Mouse (Mus musculus): ENCODE data around the gene Adgrv1. TPM values are rescaled to one million over a fixed set of nuclear protein-coding genes. Genes with fewer than 3 reads are reported as not detected.

Gene Adgrv1
- total and polyA plus RNA-seq, 3 experiments: 0.17 to 0.44 (median 0.27) TPM

DNA sequence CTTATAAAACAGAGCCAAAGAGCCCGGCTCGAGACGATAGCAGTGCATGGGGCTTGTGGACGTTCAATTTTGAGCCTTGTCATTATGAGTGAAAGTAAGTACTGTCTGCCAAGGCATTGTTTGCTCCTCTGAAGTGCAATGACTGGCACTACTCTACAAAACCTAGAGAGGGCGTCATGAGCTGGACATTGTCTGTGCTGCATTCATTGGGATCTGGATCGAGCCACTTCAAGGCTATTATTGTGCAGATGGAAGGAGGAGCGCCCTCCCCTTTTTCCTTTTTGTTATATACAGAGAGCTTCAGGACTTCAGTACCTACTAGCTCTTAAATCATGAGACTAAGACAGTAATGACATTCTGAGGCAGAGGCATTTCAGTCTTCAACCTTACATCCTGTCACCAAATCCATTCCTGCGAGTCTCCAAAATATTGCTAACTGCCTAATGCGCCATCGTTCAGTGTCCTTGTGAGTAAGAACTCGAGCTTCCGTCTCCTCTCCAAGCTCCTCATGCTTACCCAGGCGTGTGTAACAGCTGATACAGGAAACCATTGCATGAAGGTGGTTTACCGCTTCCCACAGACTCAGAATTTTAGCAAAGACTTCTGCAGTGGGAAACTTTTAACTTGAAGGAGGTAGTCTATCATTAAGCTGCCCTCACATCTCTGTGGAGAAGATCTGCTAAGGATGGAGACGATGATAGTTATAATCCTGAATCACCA is 285.5 kb downstream of the Adgrv1 start:
- no peak overlapping the region for H3K4me2 ChIP-seq (ENCODE audit: insufficient read depth, low read depth, poor library complexity, severe bottlenecking)
- peaks cover 0 to 4% of the 10 kb centered on the region in 2 experiments; a peak in 1 of 4 replicates for H3K4me1 ChIP-seq (ENCODE audit: control insufficient read depth in 1 of 2, insufficient read depth in 2 of 2)
- H3K4me3 ChIP-seq (replicated peaks in 1 of 3; ENCODE audit: low read depth in 2 of 3, low read length in 2 of 3, poor library complexity in 1 of 3): no peak overlapping the region
- in situ Hi-C loops (cut with MboI; ENCODE audit: low pct_ligation_motif_present, low pct_unique_long_range_greater_than_20kb, low sequenced_read_pairs) (no loop called here), dilution Hi-C loops (cut with MboI; ENCODE audit: extremely low pct_ligation_motif_present, extremely low pct_unique_long_range_greater_than_20kb, low sequenced_read_pairs) (no loop called here)
- H3K36me3 ChIP-seq (replicated peaks in 1 of 2; ENCODE audit: control insufficient read depth in 1 of 2, insufficient read depth in 1 of 2, low read length in 1 of 2): no peaks in the 10 kb centered on the region
- no peak overlapping the region for H3K27ac ChIP-seq (ENCODE audit: insufficient read depth, low read depth)
- DNase-seq (ENCODE audit: extremely low read depth): no peak
- TF ChIP-seq E2F4 (IDR thresholded peaks at IDR 0.05; ENCODE audit: insufficient replicate concordance, low read depth, low read length) (no peak), SMC3 (IDR thresholded peaks at IDR 0.05; ENCODE audit: low read depth, low read length) (no peak), CHD2 (IDR thresholded peaks at IDR 0.05; ENCODE audit: low read length) (no peak), ZMIZ1 (IDR thresholded peaks at IDR 0.05; ENCODE audit: low read depth, low read length) (no peak), SIN3A (IDR thresholded peaks at IDR 0.05; ENCODE audit: low read length) (no peak), PAX5 (IDR thresholded peaks at IDR 0.05; ENCODE audit: low read length) (no peak), USF2 (conservative IDR thresholded peaks at IDR 0.05; ENCODE audit: low read depth, low read length) (no peak), ZC3H11A (IDR thresholded peaks at IDR 0.05; ENCODE audit: low read depth, low read length) (no peak), ETS1 (conservative IDR thresholded peaks at IDR 0.05; ENCODE audit: low read depth, low read length) (no peak), NELFE (IDR thresholded peaks at IDR 0.05; ENCODE audit: low read depth, low read length) (no peak), JUND (conservative IDR thresholded peaks at IDR 0.05; ENCODE audit: low read depth, low read length) (no peak), JUN (IDR thresholded peaks at IDR 0.05; ENCODE audit: insufficient read depth, low read depth, low read length) (no peak), MEF2A (IDR thresholded peaks at IDR 0.05; ENCODE audit: borderline replicate concordance, low read depth, low read length) (no peak), POLR2AphosphoS2 (IDR thresholded peaks at IDR 0.05; ENCODE audit: low read depth, low read length) (no peak), MAZ (IDR thresholded peaks at IDR 0.05; ENCODE audit: low read depth, low read length) (no peak)
- H3K79me2 ChIP-seq (replicated peaks; ENCODE audit: control insufficient read depth, extremely low read depth, insufficient read depth, poor library complexity, severe bottlenecking): no peaks in the 10 kb centered on the region
- no peaks in the 10 kb centered on the region for H3K27me3 ChIP-seq (replicated peaks)
- H3K9ac ChIP-seq (ENCODE audit: insufficient read depth, low read depth): no peak overlapping the region
- H3K9me3 ChIP-seq (replicated peaks; ENCODE audit: low read length): no peaks in the 10 kb centered on the region

- H3K9me3 ChIP-seq (replicated peaks; ENCODE audit: low read length): no peaks in the 10 kb centered on the region
- H3K9ac ChIP-seq (ENCODE audit: insufficient read depth, low read depth): no peak overlapping the region
- H3K36me3 ChIP-seq (replicated peaks in 1 of 2; ENCODE audit: control insufficient read depth in 1 of 2, insufficient read depth in 1 of 2, low read length in 1 of 2): no peaks in the 10 kb centered on the region
- TF ChIP-seq NELFE (IDR thresholded peaks at IDR 0.05; ENCODE audit: low read depth, low read length): no peak
- no peak for TF ChIP-seq EP300 (IDR thresholded peaks at IDR 0.05; ENCODE audit: low read length)
- TF ChIP-seq RAD21 (IDR thresholded peaks at IDR 0.05; ENCODE audit: low read depth, low read length): no peak
- TF ChIP-seq MAFK (IDR thresholded peaks at IDR 0.05; ENCODE audit: insufficient replicate concordance, low read length): no peak
- TF ChIP-seq E2F4 (IDR thresholded peaks at IDR 0.05; ENCODE audit: insufficient replicate concordance, low read depth, low read length): no peak
- no peak for TF ChIP-seq UBTF (IDR thresholded peaks at IDR 0.05; ENCODE audit: low read depth, low read length)
- TF ChIP-seq HCFC1 (IDR thresholded peaks at IDR 0.05; ENCODE audit: low read depth, low read length): no peak
- TF ChIP-seq USF2 (conservative IDR thresholded peaks at IDR 0.05; ENCODE audit: low read depth, low read length): no peak
- no peak overlapping the region for H3K4me3 ChIP-seq (replicated peaks in 1 of 3; ENCODE audit: low read depth in 2 of 3, low read length in 2 of 3, poor library complexity in 1 of 3)
- H3K4me2 ChIP-seq (ENCODE audit: insufficient read depth, low read depth, poor library complexity, severe bottlenecking): no peak overlapping the region
- in situ Hi-C loops (cut with MboI; ENCODE audit: low pct_ligation_motif_present, low pct_unique_long_range_greater_than_20kb, low sequenced_read_pairs): no loop called here
- no peak overlapping the region for H3K27ac ChIP-seq (ENCODE audit: insufficient read depth, low read depth)
- no peaks in the 10 kb centered on the region for H3K27me3 ChIP-seq (replicated peaks)
- H3K4me1 ChIP-seq (ENCODE audit: control insufficient read depth in 1 of 2, insufficient read depth in 2 of 2): no peaks in the 10 kb centered on the region
- no peaks in the 10 kb centered on the region for H3K79me2 ChIP-seq (replicated peaks; ENCODE audit: control insufficient read depth, extremely low read depth, insufficient read depth, poor library complexity, severe bottlenecking)
- dilution Hi-C loops (cut with MboI; ENCODE audit: extremely low pct_ligation_motif_present, extremely low pct_unique_long_range_greater_than_20kb, low sequenced_read_pairs): no loop called here
- no peak for DNase-seq (ENCODE audit: extremely low read depth)
Measured at GRCm38 (mm10) chr13:81342987-81343596, 289.9 kb downstream of the Adgrv1 start.

All from CH12.LX (cell line).